Mouse (Mus musculus) CH12.LX (cell line): ENCODE measurements at regions not wholly inside any gene's neighbourhood (a gene's known extent, or its start where the extent isn't known, plus 50 kb on each side); places are given as distances from the start of the nearest gene placed in this dataset.

Experiments used
- CHD1 ChIP-seq: IDR thresholded peaks from 2 replicates; pipeline ENCODE4 v1.6.1; 2012; ENCODE audit warnings: low read depth, low read length, improper control_type of control experiment, inconsistent platforms
- CTCF ChIP-seq, 2 experiments: IDR thresholded peaks in 1 of 2; conservative IDR thresholded peaks in 1 of 2; 2 replicates each; pipeline ENCODE4 v1.5.1; 2011 to 2012; ENCODE audit warnings: low read depth in 2 of 2, low read length in 2 of 2, improper control_type of control experiment in 1 of 2, inconsistent platforms in 1 of 2, mild to moderate bottlenecking in 1 of 2, moderate library complexity in 1 of 2
- GABPA ChIP-seq: IDR thresholded peaks from 2 replicates; pipeline ENCODE4 v1.6.1; 2012; ENCODE audit warnings: low read depth, low read length, improper control_type of control experiment, inconsistent platforms; ENCODE audit not compliant: insufficient replicate concordance
- IRF4 ChIP-seq: IDR thresholded peaks from 2 replicates; pipeline ENCODE4 v1.6.1; 2014; ENCODE audit warnings: low read depth, mild to moderate bottlenecking, inconsistent platforms, low read length, improper control_type of control experiment
- MAFK ChIP-seq: IDR thresholded peaks from 2 replicates; pipeline ENCODE4 v1.6.1; 2011; ENCODE audit warnings: low read length, improper control_type of control experiment; ENCODE audit not compliant: insufficient replicate concordance
- MAZ ChIP-seq: IDR thresholded peaks from 2 replicates; pipeline ENCODE4 v1.6.1; 2012; ENCODE audit warnings: low read depth, mild to moderate bottlenecking, inconsistent platforms, low read length, improper control_type of control experiment, moderate library complexity
- PAX5 ChIP-seq: IDR thresholded peaks from 2 replicates; pipeline ENCODE4 v1.6.1; 2012; ENCODE audit warnings: low read length, inconsistent platforms, mixed read lengths
- POLR2A ChIP-seq: IDR thresholded peaks from 2 replicates; pipeline ENCODE4 v1.6.1; 2011; ENCODE audit warnings: low read depth, mild to moderate bottlenecking, improper control_type of control experiment, low read length
- ZKSCAN1 ChIP-seq: IDR thresholded peaks from 2 replicates; pipeline ENCODE4 v1.6.1; 2012; ENCODE audit warnings: low read depth, inconsistent platforms, low read length, improper control_type of control experiment, borderline replicate concordance
- ZNF384 ChIP-seq: IDR thresholded peaks from 2 replicates; pipeline ENCODE4 v1.6.1; 2012; ENCODE audit warnings: low read depth, low read length, improper control_type of control experiment, inconsistent platforms

DNA sequence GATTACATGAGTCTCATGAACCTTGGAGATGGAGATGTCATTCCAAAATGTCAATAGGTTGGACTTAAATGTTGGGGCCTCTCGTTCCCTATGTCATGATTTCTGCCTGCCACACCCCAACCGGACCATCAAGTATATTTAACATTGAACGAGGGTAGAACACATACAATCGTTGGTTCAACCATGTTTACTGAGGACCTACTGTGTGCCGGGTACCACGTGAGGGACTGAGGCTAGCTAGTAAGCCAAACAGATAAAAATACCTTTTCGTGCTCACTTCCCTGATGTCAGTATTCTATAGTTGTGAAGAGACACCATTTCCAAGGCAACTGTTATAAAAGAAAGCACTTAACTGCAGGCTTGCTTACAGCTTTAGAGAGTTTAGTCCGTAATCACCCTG is 70.6 kb upstream of the Tnrc6c start:
- TF ChIP-seq ZKSCAN1 = peak; percentile 35
- no peak for TF ChIP-seq POLR2A
- no peak for TF ChIP-seq CTCF (conservative IDR thresholded peaks at IDR 0.05 in 1 of 2, IDR thresholded peaks at IDR 0.05 in 1 of 2; ENCODE audit: low read depth in 2 of 2, low read length in 2 of 2)
- TF ChIP-seq MAZ = no peak
- TF ChIP-seq IRF4 = no peak
- TF ChIP-seq MAFK = no peak
- TF ChIP-seq PAX5 = no peak
- no peak for TF ChIP-seq CHD1
- no peak for TF ChIP-seq GABPA
- TF ChIP-seq ZNF384 = no peak
